Mouse (Mus musculus) CH12.LX (cell line): ENCODE data around the gene Sept1.

Source experiments
- CTCF ChIP-seq, 2 experiments: IDR thresholded peaks in 1 of 2; conservative IDR thresholded peaks in 1 of 2; 2 replicates each; pipeline ENCODE4 v1.5.1; 2011 to 2012; ENCODE audit warnings: low read depth in 2 of 2, low read length in 2 of 2, improper control_type of control experiment in 1 of 2, inconsistent platforms in 1 of 2, mild to moderate bottlenecking in 1 of 2, moderate library complexity in 1 of 2
- POLR2A ChIP-seq: IDR thresholded peaks from 2 replicates; pipeline ENCODE4 v1.6.1; 2011; ENCODE audit warnings: low read depth, mild to moderate bottlenecking, improper control_type of control experiment, low read length

DNA sequence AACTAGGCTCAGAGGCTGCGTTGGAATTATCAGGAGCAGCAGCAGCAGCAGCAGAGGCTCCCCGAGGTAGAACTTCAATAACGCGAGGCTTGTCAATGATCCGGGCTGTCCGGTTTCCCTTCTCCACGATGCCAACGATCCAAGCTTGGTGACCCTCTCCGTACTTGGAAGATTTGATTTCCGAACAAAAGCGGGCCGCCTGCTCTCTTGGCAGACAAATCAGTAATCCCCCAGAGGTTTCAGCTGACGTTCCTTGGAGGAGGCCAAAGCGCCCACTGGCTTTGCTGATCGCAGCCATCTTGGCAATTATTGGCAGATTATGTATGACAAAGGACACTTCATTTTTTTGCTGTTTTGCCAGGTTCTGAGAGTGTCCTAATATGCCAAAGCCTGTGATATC is 39.6 kb upstream of the Sept1 start:
- TF ChIP-seq POLR2A (peak; percentile 44), CTCF (conservative IDR thresholded peaks at IDR 0.05 in 1 of 2, IDR thresholded peaks at IDR 0.05 in 1 of 2; ENCODE audit: low read depth in 2 of 2, low read length in 2 of 2) (no peak)
